Mouse (Mus musculus) erythroblast, embryonic 14.5 days (primary cell): ENCODE results near the gene Rpl10l. TPM values are rescaled to one million over a fixed set of nuclear protein-coding genes. Genes with fewer than 3 reads are reported as not detected.

Experiments used
- H3K27me3 ChIP-seq: 2 replicates; pipeline ENCODE4 v1.6.1; 2012; ENCODE audit warnings: inconsistent platforms; ENCODE audit not compliant: control insufficient read depth
- H3K36me3 ChIP-seq: 2 replicates; pipeline ENCODE4 v1.6.1; 2012; ENCODE audit warnings: mild to moderate bottlenecking, inconsistent platforms; ENCODE audit not compliant: control insufficient read depth
- H3K4me1 ChIP-seq: 2 replicates; pipeline ENCODE4 v1.6.1; 2012; ENCODE audit warnings: inconsistent platforms; ENCODE audit not compliant: control insufficient read depth
- H3K4me3 ChIP-seq: replicated peaks from 2 replicates; pipeline ENCODE3; 2012; ENCODE audit warnings: moderate library complexity, mild to moderate bottlenecking, inconsistent platforms
- H3K9me3 ChIP-seq: 2 replicates; pipeline ENCODE4 v1.6.1; 2012; ENCODE audit warnings: low read length, inconsistent platforms, mixed read lengths; ENCODE audit not compliant: control insufficient read depth
- GATA1 ChIP-seq: IDR thresholded peaks from 2 replicates; pipeline ENCODE4 v1.6.1; 2012; ENCODE audit warnings: low read length, inconsistent platforms, mixed read lengths
- TAL1 ChIP-seq: IDR thresholded peaks from 3 replicates; pipeline ENCODE4 v1.6.1; 2012; ENCODE audit warnings: low read length, inconsistent platforms, mixed read lengths
- polyA plus RNA-seq: library from polyadenylated mRNA; stranded (reverse); fragments of >175 nt; gene quantifications from 2 replicates; pipeline ENCODE4 v1.2.3, GENCODE M21; 2012

Rpl10l gene
- polyA plus RNA-seq, result not detected in 2 replicates

- no peaks in the 10 kb centered on the region for H3K4me1 ChIP-seq
- H3K9me3 ChIP-seq, result peaks cover 10% of the 10 kb centered on the region
- H3K4me3 ChIP-seq, result no peak within 1 kb of the TSS
- TF ChIP-seq GATA1 (no peak), TAL1 (no peak)
- H3K36me3 ChIP-seq, result no peaks in the 10 kb centered on the region
- no peaks in the 10 kb centered on the region for H3K27me3 ChIP-seq
Observed at GRCm38 (mm10) chr12:66283991-66284622, at the start of gene Rpl10l. Rpl10l (minus strand) TSS chr12:66284401.

GRCm38 (mm10) chr12:66275890-66276289 lies 8.3 kb downstream of the Rpl10l start:
- H3K36me3 ChIP-seq, result no peaks in the 10 kb centered on the region
- H3K27me3 ChIP-seq, result no peaks in the 10 kb centered on the region
- no peaks in the 10 kb centered on the region for H3K4me1 ChIP-seq
- H3K9me3 ChIP-seq, result no peaks in the 10 kb centered on the region; the same call in 1 of the 2 replicates
- H3K4me3 ChIP-seq, result no peak overlapping the region
- TF ChIP-seq TAL1, result no peak

DNA sequence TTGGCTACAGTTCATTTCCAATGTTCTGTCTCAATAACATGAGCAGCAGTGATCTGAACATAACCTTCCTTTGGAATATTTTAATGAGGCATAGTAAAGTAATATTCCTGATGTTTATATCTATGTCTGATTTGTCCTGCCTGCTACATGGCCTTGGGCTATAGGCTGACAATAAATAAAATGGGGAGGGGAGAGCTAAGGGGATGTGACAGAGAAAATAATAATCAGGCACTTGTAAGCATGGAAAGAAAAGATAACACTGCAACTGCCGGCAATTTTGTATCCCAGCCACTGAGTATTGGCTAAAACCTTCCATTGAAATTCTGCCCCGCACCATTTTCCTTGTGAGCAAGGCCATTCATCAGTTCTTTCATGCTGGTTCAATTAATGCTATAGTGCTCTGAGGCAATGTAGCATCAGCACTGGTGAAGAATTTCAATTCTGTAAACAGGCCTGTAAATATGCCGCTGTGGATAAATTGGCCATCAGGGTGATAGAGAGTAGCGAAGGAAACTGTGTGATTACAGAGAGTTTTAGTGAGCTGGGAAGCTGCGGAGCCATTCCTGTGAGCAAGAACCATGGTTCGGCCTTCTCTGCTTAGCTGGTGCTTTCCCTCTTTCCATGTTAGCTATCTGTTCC lies 38.6 kb downstream of the Rpl10l start:
- no peak for TF ChIP-seq TAL1
- no peak for TF ChIP-seq GATA1
- no peaks in the 10 kb centered on the region for H3K36me3 ChIP-seq

DNA sequence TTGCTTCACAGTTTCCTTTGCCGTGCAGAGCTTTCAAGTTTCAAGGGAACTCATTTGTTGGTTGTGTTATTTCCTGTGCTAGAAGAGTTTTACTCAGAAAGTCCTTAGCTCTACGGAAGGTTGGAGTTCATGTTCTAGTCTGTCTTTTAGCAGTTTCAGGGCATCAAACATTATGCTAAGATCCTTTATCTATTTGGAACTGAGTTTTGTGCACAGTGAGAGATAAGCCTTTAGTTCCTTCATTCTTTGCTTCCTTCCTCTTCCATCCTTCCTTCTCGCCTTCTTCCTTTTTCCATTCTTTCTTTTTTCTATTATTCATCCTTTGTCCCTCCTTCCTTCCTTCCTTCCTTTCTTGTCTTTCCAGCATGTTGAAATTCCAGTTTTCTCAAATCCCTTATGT lies 50.0 kb downstream of the Rpl10l start:
- no peak for TF ChIP-seq TAL1
- no peak for TF ChIP-seq GATA1
- Histone ChIP-seq H3K4me1 (no peaks in the 10 kb centered on the region), H3K4me3 (no peak overlapping the region), H3K36me3 (no peaks in the 10 kb centered on the region), H3K9me3 (no peaks in the 10 kb centered on the region), H3K27me3 (no peaks in the 10 kb centered on the region)

More for the DNA sequence above, 38.6 kb downstream of the Rpl10l start:
- H3K4me1 ChIP-seq, result no peaks in the 10 kb centered on the region
- H3K27me3 ChIP-seq, result no peaks in the 10 kb centered on the region
- no peaks in the 10 kb centered on the region; the same call in 1 of the 2 replicates for H3K9me3 ChIP-seq
- no peak overlapping the region for H3K4me3 ChIP-seq
